Mouse (Mus musculus) limb, embryonic 15.5 days (tissue): ENCODE data around the gene Strn3. TPM values are rescaled to one million over a fixed set of nuclear protein-coding genes. Genes with fewer than 3 reads are reported as not detected.

Source experiments
- polyA plus RNA-seq: library from polyadenylated mRNA; unstranded; fragments of >200 nt; fragmentation: Nextera tagmentation; extraction: Ambion mirVana; gene quantifications from 2 replicates; pipeline ENCODE4 v1.2.1, GENCODE M21; 2015

Gene Strn3
- polyA plus RNA-seq, 1 experiment from 2014 or later = 47.1 TPM

Other genes with a start within 250 kb of the Strn3 start
- 10.2 and 14.5 TPM in 2 replicates for gene Coch, start 98.6 kb downstream of the Strn3 start, polyA plus RNA-seq
- gene Ap4s1, start 864 bp downstream of the Strn3 start, polyA plus RNA-seq = 28.9 and 29.3 TPM in 2 replicates
- 36.5 and 38.9 TPM in 2 replicates for gene Hectd1, start 137.6 kb upstream of the Strn3 start, polyA plus RNA-seq